Mouse (Mus musculus) ES-E14 (cell line): ENCODE measurements at regions not wholly inside any gene's neighbourhood (a gene's known extent, or its start where the extent isn't known, plus 50 kb on each side); places are given as distances from the start of the nearest gene placed in this dataset.

Experiments
- DNase-seq: peaks from one replicate; pipeline ENCODE4 v3.0.0-alpha.2; 2013; ENCODE audit warnings: low read depth, low spot score
- H3K27ac ChIP-seq: 2 replicates; pipeline ENCODE4 v1.5.1; 2012; ENCODE audit warnings: low read depth, mild to moderate bottlenecking, low read length, moderate library complexity, mixed read lengths; ENCODE audit not compliant: poor library complexity, insufficient read depth, severe bottlenecking
- H3K36me3 ChIP-seq: 2 replicates; pipeline ENCODE4 v1.6.1; 2012; ENCODE audit warnings: mild to moderate bottlenecking, low read length, moderate library complexity, mixed read lengths; ENCODE audit not compliant: control insufficient read depth, poor library complexity, insufficient read depth, severe bottlenecking
- H3K4me1 ChIP-seq, 2 experiments: fragments of 150-350 bp in 1 of 2; sonication (generic) in 1 of 2; 2 replicates each; pipeline ENCODE4 v1.6.1; 2012; ENCODE audit warnings: low read length in 2 of 2, mild to moderate bottlenecking in 1 of 2, mixed read lengths in 1 of 2; ENCODE audit not compliant: control insufficient read depth in 2 of 2, insufficient read depth in 2 of 2, poor library complexity in 1 of 2
- H3K4me3 ChIP-seq, 2 experiments: fragments of 150-350 bp in 1 of 2; sonication (generic) in 1 of 2; 2 replicates each; pipeline ENCODE4 v1.5.1; 2012; ENCODE audit warnings: low read length in 2 of 2, low read depth in 1 of 2, mild to moderate bottlenecking in 1 of 2, mixed read lengths in 1 of 2; ENCODE audit not compliant: insufficient read depth in 1 of 2, poor library complexity in 1 of 2, severe bottlenecking in 1 of 2
- H3K9ac ChIP-seq: 2 replicates; pipeline ENCODE4 v1.6.1; 2012; ENCODE audit warnings: low read depth, mild to moderate bottlenecking, low read length, mixed read lengths; ENCODE audit not compliant: poor library complexity, insufficient read depth, severe bottlenecking
- H3K9me3 ChIP-seq: fragments of 150-350 bp; sonication (generic); 2 replicates; pipeline ENCODE4 v1.6.1; 2012; ENCODE audit warnings: low read depth, mild to moderate bottlenecking, low read length; ENCODE audit not compliant: control insufficient read depth, insufficient read depth
- CHD2 ChIP-seq: IDR thresholded peaks from 2 replicates; pipeline ENCODE4 v1.6.1; 2014; ENCODE audit warnings: mild to moderate bottlenecking, low read depth, low read length, inconsistent platforms
- HCFC1 ChIP-seq: IDR thresholded peaks from 2 replicates; pipeline ENCODE4 v1.6.1; 2012; ENCODE audit warnings: low read length, inconsistent platforms, borderline replicate concordance; ENCODE audit not compliant: insufficient read depth
- MAFK ChIP-seq: IDR thresholded peaks from 2 replicates; pipeline ENCODE4 v1.6.1; 2014; ENCODE audit warnings: mild to moderate bottlenecking, low read depth, low read length, inconsistent platforms; ENCODE audit not compliant: insufficient read depth
- ZC3H11A ChIP-seq: IDR thresholded peaks from 2 replicates; pipeline ENCODE4 v1.6.1; 2012; ENCODE audit warnings: low read depth, mild to moderate bottlenecking, inconsistent platforms, low read length, borderline replicate concordance
- ZNF384 ChIP-seq: IDR thresholded peaks from 2 replicates; pipeline ENCODE4 v1.6.1; 2012; ENCODE audit warnings: low read depth, low read length, inconsistent platforms
- in situ Hi-C, 2 experiments: fragments of 600-800 bp; cut with MboI; formaldehyde crosslinking; loops; one replicate each; pipeline ENCODE4 v1.15.1; 2025; ENCODE audit warnings: low sequenced_read_pairs in 2 of 2, inconsistent platforms in 1 of 2; ENCODE audit not compliant: unreplicated experiment in 2 of 2

DNA sequence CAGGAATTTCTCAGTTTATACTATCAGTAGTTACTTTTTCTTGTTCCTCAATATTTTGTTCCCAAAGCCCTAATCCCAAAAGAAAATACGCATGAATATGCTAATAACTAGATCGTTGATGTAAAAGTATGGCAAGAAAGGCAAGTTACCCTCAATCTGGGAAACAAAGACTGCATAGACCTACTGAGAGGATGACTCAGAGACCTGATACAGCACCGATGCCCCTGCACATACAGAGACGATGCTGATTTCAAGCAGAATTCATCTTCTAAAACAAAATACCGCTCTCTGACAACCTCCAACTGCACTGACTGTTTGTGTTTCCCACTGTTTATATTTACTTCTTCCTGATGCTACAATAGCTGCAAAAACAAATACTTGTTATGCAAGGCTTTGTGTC lies 133.7 kb upstream of the Zic4 start:
- Histone ChIP-seq H3K9ac (no peak overlapping the region), H3K9me3 (no peaks in the 10 kb centered on the region), H3K4me3 (no peak overlapping the region), H3K36me3 (no peaks in the 10 kb centered on the region), H3K27ac (no peak overlapping the region), H3K4me1 (no peaks in the 10 kb centered on the region)
- in situ Hi-C loops: no loop called here
- TF ChIP-seq ZNF384 (no peak), ZC3H11A (no peak), CHD2 (no peak), MAFK (no peak), HCFC1 (no peak)
- no peak for DNase-seq

GRCm38 (mm10) chr9:91253886-91254285 lies 108.3 kb upstream of the Zic4 start:
- no peak overlapping the region for H3K4me3 ChIP-seq
- no peak for TF ChIP-seq ZNF384
- no peak for TF ChIP-seq HCFC1
- TF ChIP-seq CHD2: no peak
- no peak for TF ChIP-seq ZC3H11A
- TF ChIP-seq MAFK: no peak
- no peak overlapping the region for H3K9ac ChIP-seq
- no peak for DNase-seq
- no peaks in the 10 kb centered on the region for H3K9me3 ChIP-seq
- H3K36me3 ChIP-seq: no peaks in the 10 kb centered on the region
- H3K4me1 ChIP-seq: peaks cover 0 to 5% of the 10 kb centered on the region in 2 experiments; a peak in 1 of 4 replicates
- no peak overlapping the region for H3K27ac ChIP-seq
- in situ Hi-C loops: no loop called here

- Histone ChIP-seq H3K36me3 (no peaks in the 10 kb centered on the region), H3K4me3 (no peak overlapping the region), H3K9me3 (no peaks in the 10 kb centered on the region), H3K9ac (no peak overlapping the region), H3K27ac (no peak overlapping the region), H3K4me1 (no peaks in the 10 kb centered on the region)
- TF ChIP-seq MAFK (no peak), HCFC1 (no peak), CHD2 (no peak), ZNF384 (no peak), ZC3H11A (no peak)
- in situ Hi-C loops: no loop called here
- no peak for DNase-seq
These were observed 70.9 kb upstream of the Zic4 start for GRCm38 (mm10) chr9:91291340-91291739.
